Mouse (Mus musculus) midbrain, embryonic 16.5 days (tissue): ENCODE measurements around the gene Hist1h3d. TPM values are rescaled to one million over a fixed set of nuclear protein-coding genes. Genes with fewer than 3 reads are reported as not detected.

Experiments
- ATAC-seq: fragments of 200-750 bp; cut with Nextera tagmentation; 2 replicates; pipeline ENCODE4 v1.8.0; 2017; ENCODE audit warnings: moderate TSS enrichment
- H3K27ac ChIP-seq: fragments of 300-500 bp; sonication (generic); 2 replicates; pipeline ENCODE4 v1.5.1; 2014; ENCODE audit warnings: mild to moderate bottlenecking, low read length, mixed read lengths
- H3K27me3 ChIP-seq: fragments of 300-500 bp; sonication (generic); 2 replicates; pipeline ENCODE4 v1.6.1; 2014; ENCODE audit warnings: low read depth, low read length, mixed read lengths; ENCODE audit not compliant: control insufficient read depth, insufficient read depth
- H3K36me3 ChIP-seq: fragments of 300-500 bp; sonication (generic); 2 replicates; pipeline ENCODE4 v1.6.1; 2014; ENCODE audit warnings: mild to moderate bottlenecking, low read length, moderate library complexity, mixed read lengths; ENCODE audit not compliant: control insufficient read depth, insufficient read depth
- H3K4me1 ChIP-seq: fragments of 300-500 bp; sonication (generic); 2 replicates; pipeline ENCODE4 v1.6.1; 2014; ENCODE audit warnings: mild to moderate bottlenecking, low read length, mixed read lengths; ENCODE audit not compliant: control insufficient read depth, insufficient read depth
- H3K4me2 ChIP-seq: fragments of 300-500 bp; sonication (generic); 2 replicates; pipeline ENCODE4 v1.6.1; 2014; ENCODE audit warnings: mild to moderate bottlenecking, low read length, mixed read lengths
- H3K4me3 ChIP-seq: fragments of 300-500 bp; sonication (generic); 2 replicates; pipeline ENCODE4 v1.5.1; 2014; ENCODE audit warnings: low read depth, mild to moderate bottlenecking, low read length, moderate library complexity, mixed read lengths
- H3K9ac ChIP-seq: fragments of 300-500 bp; sonication (generic); 2 replicates; pipeline ENCODE4 v1.6.1; 2014; ENCODE audit warnings: low read depth, low read length, mixed read lengths
- H3K9me3 ChIP-seq: fragments of 300-500 bp; sonication (generic); replicated peaks from 2 replicates; pipeline ENCODE4 v1.6.1; 2014; ENCODE audit warnings: mild to moderate bottlenecking, low read length, mixed read lengths; ENCODE audit not compliant: control insufficient read depth, poor library complexity, severe bottlenecking
- WGBS: fragments of 180-500 bp; shearing (Covaris S2); extraction: QIAGEN DNeasy Blood & Tissue Kit; methylation state at CpG from one replicate; pipeline ENCODE4 v1.1.7; 2014; 5-methylcytosine and 5-hydroxymethylcytosine counted together
- polyA plus RNA-seq: library from polyadenylated mRNA; unstranded; fragments of >200 nt; fragmentation: Nextera tagmentation; extraction: Ambion mirVana; gene quantifications from 2 replicates; pipeline ENCODE4 v1.2.1, GENCODE M21; 2015

Hist1h3d gene
- polyA plus RNA-seq = 0.53 and 0.60 TPM in 2 replicates

- Histone ChIP-seq H3K9ac (peak within 1 kb of the TSS; percentile 60), H3K36me3 (no peaks in the 10 kb centered on the region), H3K4me2 (peak within 1 kb of the TSS; percentile 78), H3K4me1 (peaks cover 26% of the 10 kb centered on the region), H3K27ac (peak within 1 kb of the TSS; percentile 81), H3K4me3 (peak within 1 kb of the TSS; percentile 40), H3K27me3 (no peaks in the 10 kb centered on the region), H3K9me3 (no peaks in the 10 kb centered on the region)
- WGBS = under 1% methylated on average over 18 of the region's 18 CpGs
- ATAC-seq = peak; percentile 51
These were observed at the start of gene Hist1h3d for GRCm38 (mm10) chr13:23575271-23575851. Gene Hist1h3d (plus strand): TSS chr13:23575763.

GRCm38 (mm10) chr13:23525901-23526300 is 49.7 kb upstream of the Hist1h3d start:
- WGBS = 3% methylated on average over 10 of the region's 10 CpGs
- Histone ChIP-seq H3K9ac (no peak overlapping the region), H3K27me3 (no peaks in the 10 kb centered on the region), H3K9me3 (no peaks in the 10 kb centered on the region), H3K4me3 (peak overlapping the region; percentile 35), H3K4me2 (peak overlapping the region; percentile 60), H3K27ac (no peak overlapping the region), H3K36me3 (no peaks in the 10 kb centered on the region), H3K4me1 (peaks cover 15% of the 10 kb centered on the region)
- ATAC-seq = no peak

- Histone ChIP-seq H3K27me3 (no peaks in the 10 kb centered on the region), H3K9me3 (no peaks in the 10 kb centered on the region), H3K9ac (peak overlapping the region; percentile 40; the same call in 1 of the 2 replicates), H3K4me2 (peak overlapping the region; percentile 60), H3K4me3 (peak overlapping the region; percentile 35), H3K4me1 (peaks cover 15% of the 10 kb centered on the region), H3K36me3 (no peaks in the 10 kb centered on the region), H3K27ac (peak overlapping the region; percentile 28; the same call in 1 of the 2 replicates)
- WGBS = under 1% methylated on average over 17 of the region's 17 CpGs
- ATAC-seq = peak; percentile 52; the same call in 1 of the 2 replicates
These were observed 49.3 kb upstream of the Hist1h3d start for GRCm38 (mm10) chr13:23526312-23526711.

GRCm38 (mm10) chr13:23529005-23529404 is 46.6 kb upstream of the Hist1h3d start:
- no peak overlapping the region for H3K4me2 ChIP-seq

GRCm38 (mm10) chr13:23529480-23530165 is 45.9 kb upstream of the Hist1h3d start:
- H3K9ac ChIP-seq = peak overlapping the region; percentile 77; the same call in 1 of the 2 replicates
- 30% methylated on average over 2 of the region's 2 CpGs for WGBS
- H3K4me1 ChIP-seq = peaks cover 33% of the 10 kb centered on the region
- ATAC-seq = no peak
- peak overlapping the region; percentile 71 for H3K4me2 ChIP-seq
- no peaks in the 10 kb centered on the region for H3K27me3 ChIP-seq
- no peaks in the 10 kb centered on the region for H3K36me3 ChIP-seq
- peak overlapping the region; percentile 60 for H3K4me3 ChIP-seq
- H3K9me3 ChIP-seq = no peaks in the 10 kb centered on the region
- H3K27ac ChIP-seq = peak overlapping the region; percentile 97

More at GRCm38 (mm10) chr13:23529005-23529404, 46.6 kb upstream of the Hist1h3d start:
- no peak overlapping the region for H3K9ac ChIP-seq
- no peaks in the 10 kb centered on the region for H3K9me3 ChIP-seq
- no peak overlapping the region for H3K27ac ChIP-seq
- H3K36me3 ChIP-seq = no peaks in the 10 kb centered on the region
- 77% methylated on average over 5 of the region's 5 CpGs for WGBS
- ATAC-seq = no peak
- H3K4me3 ChIP-seq = no peak overlapping the region
- no peaks in the 10 kb centered on the region for H3K27me3 ChIP-seq
- peaks cover 27% of the 10 kb centered on the region for H3K4me1 ChIP-seq

GRCm38 (mm10) chr13:23530181-23530900 is 45.2 kb upstream of the Hist1h3d start:
- peak overlapping the region; percentile 71 for H3K4me2 ChIP-seq
- H3K9me3 ChIP-seq = no peaks in the 10 kb centered on the region
- peaks cover 34% of the 10 kb centered on the region for H3K4me1 ChIP-seq
- H3K4me3 ChIP-seq = peak overlapping the region; percentile 60
- peak overlapping the region; percentile 77 for H3K9ac ChIP-seq
- peak overlapping the region; percentile 97 for H3K27ac ChIP-seq
- no peaks in the 10 kb centered on the region for H3K27me3 ChIP-seq
- H3K36me3 ChIP-seq = no peaks in the 10 kb centered on the region
- WGBS = under 1% methylated on average over 20 of the region's 20 CpGs
- no peak for ATAC-seq

- peaks cover 34% of the 10 kb centered on the region for H3K4me1 ChIP-seq
- H3K9ac ChIP-seq = peak within 1 kb of the TSS; percentile 77
- H3K27me3 ChIP-seq = no peaks in the 10 kb centered on the region
- peak within 1 kb of the TSS; percentile 97 for H3K27ac ChIP-seq
- H3K9me3 ChIP-seq = no peaks in the 10 kb centered on the region
- under 1% methylated on average over 50 of the region's 70 CpGs for WGBS
- H3K36me3 ChIP-seq = no peaks in the 10 kb centered on the region
- peak within 1 kb of the TSS; percentile 60 for H3K4me3 ChIP-seq
- ATAC-seq = peak; percentile 92
- H3K4me2 ChIP-seq = peak within 1 kb of the TSS; percentile 71
These were observed 44.4 kb upstream of the Hist1h3d start, which contains the start of gene Hist1h4h for GRCm38 (mm10) chr13:23530901-23531875. Gene Hist1h4h (plus strand): TSS chr13:23531050.
